Mouse (Mus musculus) retina, postnatal 7 days (tissue): ENCODE measurements at regions not wholly inside any gene's neighbourhood (a gene's known extent, or its start where the extent isn't known, plus 50 kb on each side); places are given as distances from the start of the nearest gene placed in this dataset.

Experiments used
- DNase-seq: peaks from one replicate; pipeline ENCODE4 v3.0.0-alpha.2; 2012; ENCODE audit warnings: low read depth, low spot score

DNA sequence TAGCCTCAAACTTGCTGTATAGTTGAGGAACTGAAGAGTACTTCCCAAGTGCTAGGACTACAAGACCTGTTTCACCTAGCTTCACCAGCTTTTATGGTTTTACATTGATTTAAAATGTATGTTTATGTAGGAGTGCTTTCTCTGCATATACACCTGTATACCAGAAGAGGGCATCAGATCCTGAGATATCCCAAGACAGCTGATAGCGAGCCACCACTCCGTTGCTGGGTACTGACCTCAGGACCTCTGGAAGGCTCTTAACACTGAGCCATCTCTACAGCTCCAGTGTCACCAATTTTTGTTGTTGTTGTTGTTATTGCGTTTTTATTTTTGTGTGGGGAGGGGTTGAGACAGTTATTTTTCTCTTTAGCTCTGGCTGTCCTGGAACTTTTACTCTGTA is 55.9 kb upstream of the Ddx3x start:
- DNase-seq = no peak

DNA sequence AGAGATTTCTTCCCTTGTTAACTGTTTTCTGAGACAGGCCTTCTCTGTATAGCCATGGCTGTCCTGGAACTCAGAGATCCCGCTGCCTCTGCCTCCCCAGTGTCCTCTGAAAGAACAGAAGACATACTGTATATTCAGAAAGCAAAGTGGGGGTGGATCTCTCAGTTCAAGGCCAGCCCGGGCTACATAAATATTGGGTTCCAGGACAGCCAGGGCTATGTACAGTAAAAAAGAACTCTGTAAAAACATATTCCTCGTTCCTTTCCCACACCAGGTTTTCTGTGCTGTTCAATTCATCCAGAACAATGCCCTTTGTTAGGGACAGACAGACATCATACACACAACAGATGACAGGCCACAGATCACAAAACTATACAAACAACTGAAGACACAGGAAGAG is 54.3 kb upstream of the Ddx3x start:
- DNase-seq = no peak

DNA sequence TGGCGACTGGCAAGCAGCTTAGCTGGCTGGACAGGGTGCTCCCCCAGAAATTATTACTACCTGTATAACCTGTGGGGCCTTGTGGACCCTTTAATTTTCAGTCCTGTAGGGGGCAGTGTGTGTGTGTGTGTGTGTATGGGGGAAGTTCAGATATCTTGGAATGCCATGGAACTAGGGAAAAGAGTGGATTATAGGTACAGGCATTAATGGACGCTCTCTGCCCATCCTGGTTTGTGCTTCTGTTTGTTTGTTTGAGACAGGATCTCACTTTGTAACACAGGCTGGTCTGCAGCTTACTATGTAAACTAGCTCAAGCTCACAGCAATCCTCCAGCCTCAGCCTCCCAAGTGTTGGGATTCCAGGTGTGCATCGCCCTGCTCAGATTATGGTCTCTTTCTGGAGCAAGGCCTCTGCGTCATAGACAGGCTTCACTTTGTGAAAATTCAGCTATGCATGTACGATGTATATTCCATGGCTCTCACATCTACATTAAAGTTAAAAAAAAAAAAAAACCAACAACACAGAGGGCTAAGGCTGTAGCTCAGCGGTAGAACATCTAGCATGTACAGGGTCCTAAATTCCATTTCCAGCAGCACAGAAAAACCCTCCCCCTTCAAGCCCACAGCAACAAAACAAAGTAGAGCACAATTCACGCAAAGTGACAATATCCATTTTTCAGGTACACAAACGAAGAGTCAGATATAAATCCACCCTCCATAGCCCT is 50.7 kb upstream of the Ddx3x start:
- no peak for DNase-seq

DNA sequence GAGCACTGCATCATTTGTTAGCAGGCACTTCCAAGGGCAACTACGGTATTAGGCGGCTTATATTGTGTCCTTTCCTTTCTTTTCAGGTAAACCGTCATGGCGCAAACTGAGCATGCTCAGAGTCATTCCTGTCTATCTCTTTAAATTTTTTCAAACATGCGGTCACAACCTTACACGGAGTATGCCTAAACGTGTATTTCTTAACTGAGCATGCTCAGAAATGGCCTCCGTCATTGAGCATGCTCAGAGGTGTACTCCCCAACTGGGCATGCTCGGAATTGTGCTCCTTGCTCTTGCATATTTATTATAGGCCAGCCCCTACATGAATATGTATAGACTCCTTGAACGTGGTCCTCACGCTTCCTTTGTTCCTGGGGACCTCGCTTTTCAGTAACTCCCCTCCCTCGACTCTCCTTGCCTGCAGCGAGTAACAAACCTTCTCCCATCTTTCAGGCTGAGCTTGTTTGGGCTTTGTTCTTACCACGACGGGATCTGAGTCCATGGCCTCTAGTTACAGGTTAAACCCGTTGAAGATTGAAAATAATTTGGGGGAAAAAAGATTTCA is 50.1 kb upstream of the Ddx3x start:
- peak; percentile 75 for DNase-seq
